Mouse (Mus musculus): ENCODE results near the gene Scaper. TPM values are rescaled to one million over a fixed set of nuclear protein-coding genes. Genes with fewer than 3 reads are reported as not detected.
A peak's percentile ranks its signal among the peaks of the same experiment; 100 is the strongest.

Scaper gene
- polyA plus RNA-seq (2012; rRNA removed): 10.1 and 10.8 TPM in 2 replicates

DNA sequence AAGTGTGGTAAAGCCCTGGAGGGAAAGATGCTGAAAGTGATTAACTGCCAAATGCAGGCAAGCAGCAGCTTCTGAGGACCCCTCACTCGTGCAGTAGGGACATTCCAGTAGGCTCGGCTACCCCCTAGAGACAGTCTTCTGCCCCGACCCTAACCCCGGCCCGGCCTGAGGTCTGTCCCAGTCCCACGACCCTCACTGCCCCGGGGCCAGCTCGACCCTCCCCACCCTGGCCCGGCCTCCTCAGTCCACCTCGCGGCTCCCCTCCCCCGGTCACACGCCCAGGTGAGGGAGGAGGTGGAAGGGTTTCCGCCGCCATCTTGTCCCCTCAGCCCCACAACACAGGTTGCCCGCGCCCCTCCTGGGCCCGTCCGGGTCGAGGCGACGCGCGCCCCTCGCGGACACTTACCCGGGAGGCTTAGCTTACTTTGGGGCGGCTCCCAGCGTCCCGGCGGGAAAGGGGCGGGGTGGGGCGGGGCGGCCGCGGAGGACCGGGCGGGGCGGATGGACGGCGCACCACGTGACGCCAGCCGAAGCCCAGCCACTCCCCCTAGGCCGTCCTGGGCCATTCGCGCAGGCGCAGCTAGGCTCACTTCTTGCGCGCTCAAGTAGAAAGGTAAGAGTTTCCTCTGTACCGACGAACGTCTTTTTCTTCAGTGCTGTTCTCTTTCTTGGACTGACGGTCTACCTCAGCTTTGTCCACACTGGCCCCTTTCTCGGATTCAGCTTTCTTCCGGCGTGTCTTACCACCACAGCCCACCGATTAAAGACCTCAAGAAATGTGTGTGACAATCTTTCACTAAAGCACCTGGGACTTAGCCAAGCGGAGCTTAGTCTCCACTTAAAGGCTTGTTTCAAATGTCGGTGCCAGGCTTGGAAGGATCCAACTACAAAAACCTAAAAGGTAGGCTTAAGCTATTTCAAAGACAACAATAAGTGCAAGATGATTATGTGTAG is at the start of gene Scaper:
TSS of gene Scaper (minus strand) at position 456 of the 954 bp plus-strand sequence.
- Histone ChIP-seq H3K4me1 (ENCODE audit: control insufficient read depth, insufficient read depth, low read length) (peaks cover 2% of the 10 kb centered on the region; the same call in 1 of the 2 replicates), H3K4me3 (ENCODE audit: insufficient read depth, low read length) (peak within 1 kb of the TSS; percentile 87), H3K27ac (ENCODE audit: insufficient read depth, low read length) (no peak within 1 kb of the TSS)
- TF ChIP-seq CTCF (IDR thresholded peaks at IDR 0.05; ENCODE audit: extremely low read depth, insufficient read depth, low read length): no peak
- TF ChIP-seq POLR2A (IDR thresholded peaks at IDR 0.05; ENCODE audit: extremely low read depth, insufficient read depth, low read length): peak; percentile 37; the same call in 1 of the 2 replicates

DNA sequence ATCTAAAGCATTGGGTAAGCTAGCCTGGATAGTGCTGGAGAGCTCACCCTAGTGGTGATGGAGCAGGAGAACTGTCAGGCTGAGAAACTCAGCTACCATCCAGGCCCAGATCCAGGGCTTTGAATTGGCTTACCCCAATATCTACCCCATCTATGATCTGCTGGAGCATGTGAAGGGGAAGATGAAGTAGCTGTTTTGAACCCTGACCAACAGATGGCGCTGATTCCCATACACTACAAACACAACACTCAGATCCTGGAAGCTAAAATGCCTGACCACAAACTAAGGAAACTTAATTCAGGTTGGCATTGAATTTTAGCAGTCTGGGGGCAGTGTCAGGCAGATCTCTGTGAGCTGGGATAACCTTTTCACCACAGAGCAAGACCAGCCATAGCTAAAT is 8.9 kb upstream of the Scaper start:
- no peaks in the 10 kb centered on the region for H3K4me1 ChIP-seq (ENCODE audit: control insufficient read depth, insufficient read depth, low read length)
- TF ChIP-seq POLR2A (IDR thresholded peaks at IDR 0.05; ENCODE audit: extremely low read depth, insufficient read depth, low read length) (no peak), CTCF (IDR thresholded peaks at IDR 0.05; ENCODE audit: extremely low read depth, insufficient read depth, low read length) (peak; percentile 35; the same call in 1 of the 2 replicates)
- H3K27ac ChIP-seq (ENCODE audit: insufficient read depth, low read length): no peak overlapping the region
- no peak overlapping the region for H3K4me3 ChIP-seq (ENCODE audit: insufficient read depth, low read length)

DNA sequence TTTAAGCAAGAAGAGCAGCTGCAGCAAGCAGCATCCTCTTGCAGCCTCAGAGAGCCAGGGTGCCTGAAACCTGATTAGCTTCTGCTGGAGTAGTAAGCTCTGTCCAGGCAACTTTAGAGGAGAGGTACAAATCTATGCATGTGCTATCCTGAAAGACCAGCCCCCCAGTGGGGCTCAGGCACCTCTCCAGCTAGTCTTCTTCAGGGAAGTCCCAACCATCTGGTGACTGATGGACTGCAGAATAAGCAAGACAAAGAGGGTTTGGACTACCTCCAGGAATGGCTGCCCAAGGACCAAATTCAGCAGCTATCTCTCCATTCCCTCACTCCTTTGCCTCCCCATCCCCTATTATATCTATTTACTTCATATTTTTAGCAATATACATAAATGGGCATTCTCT is 3.4 kb upstream of the Scaper start:
- no peak overlapping the region for H3K27ac ChIP-seq (ENCODE audit: insufficient read depth, low read length)
- peaks cover 2% of the 10 kb centered on the region; the same call in 1 of the 2 replicates for H3K4me1 ChIP-seq (ENCODE audit: control insufficient read depth, insufficient read depth, low read length)
- no peak overlapping the region for H3K4me3 ChIP-seq (ENCODE audit: insufficient read depth, low read length)
- TF ChIP-seq POLR2A (IDR thresholded peaks at IDR 0.05; ENCODE audit: extremely low read depth, insufficient read depth, low read length) (no peak), CTCF (IDR thresholded peaks at IDR 0.05; ENCODE audit: extremely low read depth, insufficient read depth, low read length) (no peak)

DNA sequence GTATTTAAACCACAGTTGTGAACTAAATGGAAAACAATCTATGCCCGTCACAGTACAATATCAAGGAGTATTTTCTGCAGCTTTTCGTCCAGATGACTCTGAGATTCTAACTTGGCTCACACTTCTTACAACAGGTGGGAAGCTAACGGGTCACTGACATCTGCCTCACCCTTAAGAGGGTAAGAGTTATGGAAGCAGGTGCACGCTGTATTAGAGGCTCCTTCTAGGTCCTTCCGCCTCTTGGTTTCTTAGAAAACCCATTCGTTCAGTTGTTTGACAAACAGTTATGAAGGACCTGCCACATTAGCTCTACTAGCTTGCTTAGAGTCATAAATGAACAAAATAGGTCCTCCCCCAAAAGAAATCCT is 683 bp upstream of the Scaper start:
- Histone ChIP-seq H3K4me1 (ENCODE audit: control insufficient read depth, insufficient read depth, low read length) (peaks cover 2% of the 10 kb centered on the region; the same call in 1 of the 2 replicates), H3K4me3 (ENCODE audit: insufficient read depth, low read length) (peak overlapping the region; percentile 87; the same call in 1 of the 2 replicates), H3K27ac (ENCODE audit: insufficient read depth, low read length) (no peak overlapping the region)
- TF ChIP-seq CTCF (IDR thresholded peaks at IDR 0.05; ENCODE audit: extremely low read depth, insufficient read depth, low read length): no peak
- no peak for TF ChIP-seq POLR2A (IDR thresholded peaks at IDR 0.05; ENCODE audit: extremely low read depth, insufficient read depth, low read length)

DNA sequence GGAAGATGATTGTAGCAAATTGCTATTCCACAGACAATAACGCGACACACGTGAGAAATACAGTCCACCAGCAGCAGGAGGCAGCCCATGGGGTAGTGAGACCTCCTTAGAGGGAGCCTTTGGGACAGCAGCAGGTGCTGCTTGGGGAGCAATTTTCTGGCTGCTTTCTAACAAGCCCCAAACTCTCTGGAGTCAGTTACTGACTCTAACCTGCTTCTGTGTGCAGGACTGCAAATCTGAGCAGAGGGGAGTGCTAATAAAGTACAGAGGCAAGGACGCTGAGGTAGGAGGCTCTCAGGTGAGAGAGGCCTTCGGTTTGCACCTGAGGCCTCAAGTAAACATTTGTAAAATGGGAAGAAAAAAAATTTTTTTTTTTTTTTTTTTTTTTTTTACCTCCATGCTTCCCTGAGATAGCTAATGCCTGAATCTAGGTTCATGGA is 675 bp downstream of the Scaper start:
- H3K27ac ChIP-seq (ENCODE audit: insufficient read depth, low read length): no peak overlapping the region
- no peak for TF ChIP-seq CTCF (IDR thresholded peaks at IDR 0.05; ENCODE audit: extremely low read depth, insufficient read depth, low read length)
- no peak for TF ChIP-seq POLR2A (IDR thresholded peaks at IDR 0.05; ENCODE audit: extremely low read depth, insufficient read depth, low read length)

DNA sequence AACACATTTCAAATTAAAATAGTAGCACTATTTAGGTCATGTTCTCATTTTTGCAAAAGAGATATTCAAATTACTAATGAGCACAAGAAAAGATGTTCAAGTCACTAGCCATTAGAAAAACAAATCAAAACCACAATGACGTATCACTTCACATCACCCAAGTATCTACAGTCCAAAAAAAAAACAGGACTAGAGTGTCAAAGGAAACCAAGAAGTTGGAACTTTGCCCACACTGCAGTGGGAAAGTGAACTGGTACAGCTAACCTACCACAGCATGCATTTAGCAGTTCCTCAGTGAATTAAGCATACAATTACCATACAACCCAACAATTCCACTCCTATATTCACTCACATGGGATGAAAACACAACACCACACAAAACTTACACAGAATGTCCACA is 5.4 kb downstream of the Scaper start:
- H3K4me1 ChIP-seq (ENCODE audit: control insufficient read depth, insufficient read depth, low read length): no peaks in the 10 kb centered on the region
- no peak overlapping the region for H3K4me3 ChIP-seq (ENCODE audit: insufficient read depth, low read length)
- TF ChIP-seq CTCF (IDR thresholded peaks at IDR 0.05; ENCODE audit: extremely low read depth, insufficient read depth, low read length): no peak
- no peak for TF ChIP-seq POLR2A (IDR thresholded peaks at IDR 0.05; ENCODE audit: extremely low read depth, insufficient read depth, low read length)
- H3K27ac ChIP-seq (ENCODE audit: insufficient read depth, low read length): no peak overlapping the region

More for the DNA sequence above, 675 bp downstream of the Scaper start:
- Histone ChIP-seq H3K4me3 (ENCODE audit: insufficient read depth, low read length) (peak overlapping the region; percentile 87), H3K4me1 (ENCODE audit: control insufficient read depth, insufficient read depth, low read length) (peaks cover 2% of the 10 kb centered on the region; the same call in 1 of the 2 replicates)

DNA sequence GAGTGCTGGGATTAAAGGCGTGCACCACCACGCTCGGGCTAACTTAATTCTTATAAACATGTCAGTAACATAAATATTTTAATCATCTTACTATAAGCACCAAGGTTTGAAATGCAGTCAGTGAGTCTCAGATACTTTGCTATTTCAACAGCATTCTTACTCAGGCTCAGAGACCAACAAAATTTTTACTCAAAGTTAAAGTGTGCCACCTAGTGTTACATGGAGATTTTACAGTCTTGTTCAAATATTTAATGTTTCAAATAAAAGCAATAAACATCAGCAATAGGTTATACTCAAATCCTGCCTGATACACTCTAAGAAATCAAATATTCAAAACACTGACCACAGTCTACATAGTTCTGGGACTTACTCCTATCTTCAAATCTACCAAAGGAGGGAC is 19.3 kb downstream of the Scaper start:
- no peak overlapping the region for H3K4me3 ChIP-seq (ENCODE audit: insufficient read depth, low read length)
- TF ChIP-seq CTCF (IDR thresholded peaks at IDR 0.05; ENCODE audit: extremely low read depth, insufficient read depth, low read length): no peak
- no peak for TF ChIP-seq POLR2A (IDR thresholded peaks at IDR 0.05; ENCODE audit: extremely low read depth, insufficient read depth, low read length)

DNA sequence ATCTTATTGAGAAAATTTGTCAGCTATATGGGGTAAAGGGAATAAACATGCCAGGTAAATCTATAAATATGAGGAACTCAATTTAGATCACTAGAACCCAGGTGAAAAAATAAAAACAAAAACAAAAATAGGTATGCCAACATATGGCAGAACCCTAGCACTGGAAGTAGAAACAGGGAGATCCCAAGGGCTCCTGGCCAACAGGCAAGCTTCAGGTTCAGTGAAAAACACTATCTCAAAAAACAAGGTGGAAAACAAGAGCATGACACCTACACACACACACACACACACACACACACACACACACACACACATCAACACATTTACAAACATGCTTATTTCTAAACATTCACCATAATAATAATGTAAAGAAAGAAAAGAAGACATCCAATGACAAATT is 21.2 kb downstream of the Scaper start:
- TF ChIP-seq POLR2A (IDR thresholded peaks at IDR 0.05; ENCODE audit: extremely low read depth, insufficient read depth, low read length): no peak
- no peak for TF ChIP-seq CTCF (IDR thresholded peaks at IDR 0.05; ENCODE audit: extremely low read depth, insufficient read depth, low read length)
- Histone ChIP-seq H3K27ac (ENCODE audit: insufficient read depth, low read length) (no peak overlapping the region), H3K4me1 (ENCODE audit: control insufficient read depth, insufficient read depth, low read length) (no peaks in the 10 kb centered on the region), H3K4me3 (ENCODE audit: insufficient read depth, low read length) (no peak overlapping the region)

More for the DNA sequence above, 19.3 kb downstream of the Scaper start:
- H3K27ac ChIP-seq (ENCODE audit: insufficient read depth, low read length): no peak overlapping the region
- no peaks in the 10 kb centered on the region for H3K4me1 ChIP-seq (ENCODE audit: control insufficient read depth, insufficient read depth, low read length)

DNA sequence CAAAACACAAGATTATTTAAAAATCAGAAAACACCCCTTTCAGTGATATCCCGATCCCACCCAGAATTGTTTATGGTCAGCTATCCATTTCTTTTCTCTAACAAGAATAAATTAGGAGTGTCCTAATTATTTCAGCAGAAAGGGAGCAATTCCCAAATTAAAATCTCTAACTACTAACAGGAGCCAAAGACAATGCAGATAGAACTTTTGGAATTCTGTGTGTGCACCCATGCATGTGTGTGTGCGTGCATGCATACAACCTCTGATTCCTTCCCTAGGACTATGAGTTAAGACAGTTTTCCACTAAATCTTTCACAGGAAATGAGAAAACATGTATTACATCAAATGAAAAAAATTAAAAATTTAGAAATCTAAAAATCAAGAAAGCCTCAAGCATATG is 26.4 kb downstream of the Scaper start:
- no peaks in the 10 kb centered on the region for H3K4me1 ChIP-seq (ENCODE audit: control insufficient read depth, insufficient read depth, low read length)
- H3K4me3 ChIP-seq (ENCODE audit: insufficient read depth, low read length): no peak overlapping the region
- no peak overlapping the region for H3K27ac ChIP-seq (ENCODE audit: insufficient read depth, low read length)
- no peak for TF ChIP-seq POLR2A (IDR thresholded peaks at IDR 0.05; ENCODE audit: extremely low read depth, insufficient read depth, low read length)

DNA sequence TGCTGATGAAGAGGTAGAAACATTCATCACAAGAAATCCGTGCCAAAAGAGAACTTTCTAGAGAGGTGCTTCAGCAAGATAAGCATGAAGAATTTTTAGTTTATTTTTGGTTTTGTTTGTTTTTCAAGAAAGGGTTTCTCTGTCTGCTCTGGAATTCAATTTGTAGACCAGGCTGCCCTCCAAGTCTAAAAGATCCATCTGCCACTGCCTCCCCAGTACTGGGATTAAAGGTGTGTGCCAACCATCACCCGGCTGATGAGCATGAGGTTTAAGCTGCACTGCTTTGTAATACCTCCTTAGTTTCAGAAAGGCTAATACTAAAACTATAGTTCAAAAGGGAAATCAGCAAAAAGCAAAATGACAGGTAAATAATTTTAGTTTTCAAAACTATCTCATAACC is 35.0 kb downstream of the Scaper start:
- no peak for TF ChIP-seq POLR2A (IDR thresholded peaks at IDR 0.05; ENCODE audit: extremely low read depth, insufficient read depth, low read length)
- TF ChIP-seq CTCF (IDR thresholded peaks at IDR 0.05; ENCODE audit: extremely low read depth, insufficient read depth, low read length): no peak
- H3K4me1 ChIP-seq (ENCODE audit: control insufficient read depth, insufficient read depth, low read length): no peaks in the 10 kb centered on the region
- H3K27ac ChIP-seq (ENCODE audit: insufficient read depth, low read length): no peak overlapping the region
- H3K4me3 ChIP-seq (ENCODE audit: insufficient read depth, low read length): no peak overlapping the region
